In genomic region chr11:49202523-49203061, GRCm38 (mm10) we compare ENCODE assay signal across 8 mouse cellular contexts. TPM values are rescaled to one million over a fixed set of nuclear protein-coding genes. Genes with fewer than 3 reads are reported as not detected.
DNase-seq lines count a peak whose midpoint lies in the region; ATAC-seq and TF ChIP-seq lines count a peak whose summit lies in the region.

No protein-coding gene starts in this region.

- no peak for TF ChIP-seq EP300 in ES-Bruce4 (IDR thresholded peaks at IDR 0.05; ENCODE audit: insufficient read depth, low read depth, low read length)

- peaks cover 6% of the 10 kb centered on the region for H3K9me3 ChIP-seq in ES-Bruce4 (replicated peaks; ENCODE audit: control insufficient read depth, insufficient read depth, low read length, poor library complexity, severe bottlenecking)
- H3K9me3 ChIP-seq in embryonic facial prominence, embryonic 13.5 days = no peaks in the 10 kb centered on the region
- H3K9me3 ChIP-seq in hindbrain, embryonic 14.5 days (ENCODE audit: control insufficient read depth, low read length) = no peaks in the 10 kb centered on the region
- no peaks in the 10 kb centered on the region for H3K9me3 ChIP-seq in liver, embryonic 12.5 days (replicated peaks)
- no peaks in the 10 kb centered on the region for H3K9me3 ChIP-seq in neural tube, embryonic 12.5 days

- H3K4me3 ChIP-seq in ES-Bruce4 (ENCODE audit: low read depth, low read length) = peak overlapping the region; percentile 86
- H3K4me3 ChIP-seq in embryonic facial prominence, embryonic 13.5 days = peak overlapping the region; percentile 92
- peak overlapping the region; percentile 90 for H3K4me3 ChIP-seq in hindbrain, embryonic 14.5 days (replicated peaks; ENCODE audit: low read length)
- peak overlapping the region; percentile 79 for H3K4me3 ChIP-seq in liver, embryonic 12.5 days
- peak overlapping the region; percentile 87 for H3K4me3 ChIP-seq in neural tube, embryonic 12.5 days

- 1% methylated on average over 10 of the region's 10 CpGs for WGBS in embryonic facial prominence, embryonic 13.5 days
- WGBS in hindbrain, embryonic 14.5 days = 8% methylated on average over 10 of the region's 10 CpGs
- under 1% methylated on average over 10 of the region's 10 CpGs for WGBS in liver, embryonic 12.5 days (ENCODE audit: insufficient replicate concordance)
- whole genome bisulfite sequencing in neural tube, embryonic 12.5 days = 6% methylated on average over 10 of the region's 10 CpGs

- peak overlapping the region; percentile 83 for H3K4me2 ChIP-seq in embryonic facial prominence, embryonic 13.5 days
- peak overlapping the region; percentile 95 for H3K4me2 ChIP-seq in hindbrain, embryonic 14.5 days (replicated peaks)
- peak overlapping the region; percentile 89 for H3K4me2 ChIP-seq in liver, embryonic 12.5 days
- peak overlapping the region; percentile 82 for H3K4me2 ChIP-seq in neural tube, embryonic 12.5 days (replicated peaks)

- TF ChIP-seq CTCF in ES-Bruce4 (IDR thresholded peaks at IDR 0.05; ENCODE audit: low read depth, low read length) = no peak

- ATAC-seq in embryonic facial prominence, embryonic 13.5 days (ENCODE audit: insufficient number of reproducible peaks, insufficient read depth, low FRiP score, low TSS enrichment, low read depth) = no peak
- peak; percentile 31; the same call in 1 of the 2 replicates for ATAC-seq in hindbrain, embryonic 14.5 days (ENCODE audit: low FRiP score)
- peak; percentile 17; the same call in 1 of the 2 replicates for ATAC-seq in liver, embryonic 12.5 days
- ATAC-seq in neural tube, embryonic 12.5 days (ENCODE audit: low FRiP score, low read depth) = peak; percentile 38

- TF ChIP-seq POLR2A in ES-Bruce4 (IDR thresholded peaks at IDR 0.05; ENCODE audit: insufficient read depth, low read length) = no peak

- peaks cover 1% of the 10 kb centered on the region for H3K4me1 ChIP-seq in ES-Bruce4 (ENCODE audit: control insufficient read depth, insufficient read depth, low read length)
- peaks cover 11% of the 10 kb centered on the region for H3K4me1 ChIP-seq in embryonic facial prominence, embryonic 13.5 days
- peaks cover 22% of the 10 kb centered on the region for H3K4me1 ChIP-seq in hindbrain, embryonic 14.5 days (replicated peaks; ENCODE audit: control insufficient read depth, insufficient read depth, low read length)
- H3K4me1 ChIP-seq in liver, embryonic 12.5 days = peaks cover 48% of the 10 kb centered on the region
- H3K4me1 ChIP-seq in neural tube, embryonic 12.5 days = peaks cover 9% of the 10 kb centered on the region

- no peaks in the 10 kb centered on the region for H3K27me3 ChIP-seq in ES-Bruce4 (ENCODE audit: control insufficient read depth, insufficient read depth, low read length, poor library complexity, severe bottlenecking)
- H3K27me3 ChIP-seq in embryonic facial prominence, embryonic 13.5 days = no peaks in the 10 kb centered on the region
- H3K27me3 ChIP-seq in hindbrain, embryonic 14.5 days (ENCODE audit: control insufficient read depth, insufficient read depth, low read length) = no peaks in the 10 kb centered on the region
- no peaks in the 10 kb centered on the region for H3K27me3 ChIP-seq in liver, embryonic 12.5 days (replicated peaks)
- no peaks in the 10 kb centered on the region for H3K27me3 ChIP-seq in neural tube, embryonic 12.5 days (replicated peaks)

- peak overlapping the region; percentile 87 for H3K27ac ChIP-seq in ES-Bruce4 (ENCODE audit: insufficient read depth, low read length)
- H3K27ac ChIP-seq in embryonic facial prominence, embryonic 13.5 days = peak overlapping the region; percentile 99
- H3K27ac ChIP-seq in hindbrain, embryonic 14.5 days = peak overlapping the region; percentile 98
- H3K27ac ChIP-seq in liver, embryonic 12.5 days = peak overlapping the region; percentile 99
- H3K27ac ChIP-seq in neural tube, embryonic 12.5 days = no peak overlapping the region

- H3K9ac ChIP-seq in ES-Bruce4 (ENCODE audit: low read depth, poor library complexity, severe bottlenecking) = peak overlapping the region; percentile 85
- H3K9ac ChIP-seq in embryonic facial prominence, embryonic 13.5 days = peak overlapping the region; percentile 99
- H3K9ac ChIP-seq in hindbrain, embryonic 14.5 days = peak overlapping the region; percentile 97
- H3K9ac ChIP-seq in liver, embryonic 12.5 days = peak overlapping the region; percentile 90
- H3K9ac ChIP-seq in neural tube, embryonic 12.5 days = peak overlapping the region; percentile 98

- DNase-seq in heart, adult 11 months = peak; percentile 91
- DNase-seq in heart, adult 8-10 months (ENCODE audit: low spot score) = no peak
- no peak for DNase-seq in hindbrain, embryonic 14.5 days (ENCODE audit: low spot score)
- DNase-seq in thymus, postnatal 4 days = peak; percentile 33

- H3K36me3 ChIP-seq in ES-Bruce4 (ENCODE audit: control insufficient read depth, insufficient read depth, low read length, poor library complexity, severe bottlenecking) = peaks cover 8% of the 10 kb centered on the region
- H3K36me3 ChIP-seq in embryonic facial prominence, embryonic 13.5 days = peaks cover 11% of the 10 kb centered on the region
- peaks cover 6% of the 10 kb centered on the region for H3K36me3 ChIP-seq in hindbrain, embryonic 14.5 days (replicated peaks; ENCODE audit: control insufficient read depth, insufficient read depth)
- H3K36me3 ChIP-seq in liver, embryonic 12.5 days = peaks cover 13% of the 10 kb centered on the region
- peaks cover 3% of the 10 kb centered on the region; the same call in 1 of the 2 replicates for H3K36me3 ChIP-seq in neural tube, embryonic 12.5 days

RNA-seq across cellular contexts. Expression of gene Zfp62, which starts 0.5 kb away (rescaled TPM):
- 10 to 100 TPM; 25.0 to 31.7 (median 27.1) TPM for total RNA-seq in heart, adult 8-10 months (2022)
- polyA plus RNA-seq in ES-Bruce4 (2011; ENCODE audit: insufficient read depth, insufficient read length, low read depth, missing spikeins) = 29.3 and 33.6 TPM in 2 replicates
- 41.7 and 46.5 TPM in 2 replicates for polyA plus RNA-seq in embryonic facial prominence, embryonic 13.5 days (2015; fragmentation: Nextera tagmentation; extraction: Ambion mirVana)
- 46.8 and 48.2 TPM in 2 replicates for polyA plus RNA-seq in hindbrain, embryonic 14.5 days (2014; fragmentation: Nextera tagmentation; extraction: Ambion mirVana)
- polyA plus RNA-seq in liver, embryonic 12.5 days (2016; fragmentation: Nextera tagmentation; extraction: Ambion mirVana) = 16.2 and 16.6 TPM in 2 replicates
- polyA plus RNA-seq in neural tube, embryonic 12.5 days (2016; fragmentation: Nextera tagmentation; extraction: Ambion mirVana) = 49.5 and 61.0 TPM in 2 replicates

RNA-seq across cellular contexts. Expression of gene Btnl9, which starts 15.6 kb away (rescaled TPM):
- total RNA-seq in heart, adult 8-10 months (2022) = 10 to 100 TPM; 22.6 to 28.5 (median 23.8) TPM
- polyA plus RNA-seq in ES-Bruce4 (2011; ENCODE audit: insufficient read depth, insufficient read length, low read depth, missing spikeins) = not detected in 2 replicates
- polyA plus RNA-seq in embryonic facial prominence, embryonic 13.5 days (2015; fragmentation: Nextera tagmentation; extraction: Ambion mirVana) = 0.51 and 0.81 TPM in 2 replicates
- 0.05 and 0.11 TPM in 2 replicates for polyA plus RNA-seq in hindbrain, embryonic 14.5 days (2014; fragmentation: Nextera tagmentation; extraction: Ambion mirVana)
- polyA plus RNA-seq in liver, embryonic 12.5 days (2016; fragmentation: Nextera tagmentation; extraction: Ambion mirVana) = 1.6 and 2.0 TPM in 2 replicates
- 0.04 and 0.39 TPM in 2 replicates for polyA plus RNA-seq in neural tube, embryonic 12.5 days (2016; fragmentation: Nextera tagmentation; extraction: Ambion mirVana)

RNA-seq across cellular contexts. Expression of gene Mgat1, which starts 41.4 kb away (rescaled TPM):
- 10 to 100 TPM; 62.4 to 80.4 (median 68.8) TPM for total RNA-seq in heart, adult 8-10 months (2022)
- 16.5 and 21.1 TPM in 2 replicates for polyA plus RNA-seq in ES-Bruce4 (2011; ENCODE audit: insufficient read depth, insufficient read length, low read depth, missing spikeins)
- 53.5 and 56.7 TPM in 2 replicates for polyA plus RNA-seq in embryonic facial prominence, embryonic 13.5 days (2015; fragmentation: Nextera tagmentation; extraction: Ambion mirVana)
- polyA plus RNA-seq in hindbrain, embryonic 14.5 days (2014; fragmentation: Nextera tagmentation; extraction: Ambion mirVana) = 31.0 and 31.1 TPM in 2 replicates
- 35.4 and 35.7 TPM in 2 replicates for polyA plus RNA-seq in liver, embryonic 12.5 days (2016; fragmentation: Nextera tagmentation; extraction: Ambion mirVana)
- 36.6 and 36.7 TPM in 2 replicates for polyA plus RNA-seq in neural tube, embryonic 12.5 days (2016; fragmentation: Nextera tagmentation; extraction: Ambion mirVana)

RNA-seq across cellular contexts. Expression of gene Olfr1394, which starts 48.4 kb away (rescaled TPM):
- total RNA-seq in heart, adult 8-10 months (2022) = not detected
- polyA plus RNA-seq in ES-Bruce4 (2011; ENCODE audit: insufficient read depth, insufficient read length, low read depth, missing spikeins) = not detected in 2 replicates
- polyA plus RNA-seq in embryonic facial prominence, embryonic 13.5 days (2015; fragmentation: Nextera tagmentation; extraction: Ambion mirVana) = not detected in 2 replicates
- polyA plus RNA-seq in hindbrain, embryonic 14.5 days (2014; fragmentation: Nextera tagmentation; extraction: Ambion mirVana) = not detected in 2 replicates
- not detected in 2 replicates for polyA plus RNA-seq in liver, embryonic 12.5 days (2016; fragmentation: Nextera tagmentation; extraction: Ambion mirVana)
- not detected in 2 replicates for polyA plus RNA-seq in neural tube, embryonic 12.5 days (2016; fragmentation: Nextera tagmentation; extraction: Ambion mirVana)

Comparison
In these comparisons a context has a peak if more than half of its experiments do, and no peak if none do; other contexts are left out.
1. DNase-seq: peak in heart, adult 11 months (single experiment) and thymus, postnatal 4 days (single experiment); none in heart, adult 8-10 months (single experiment) and hindbrain, embryonic 14.5 days (single experiment).
2. Peak in every context shown above with its lines, with median percentiles within 50 percentile points of each other: H3K4me3 ChIP-seq, H3K9ac ChIP-seq and H3K4me2 ChIP-seq.